Mouse (Mus musculus) lung, postnatal 0 days (tissue): Measurements from ENCODE around the gene Prkcd.

Experiments used
- CTCF ChIP-seq: IDR thresholded peaks from 2 replicates; pipeline ENCODE4 v1.5.1; 2016; ENCODE audit warnings: antibody characterized with exemption, mild to moderate bottlenecking
- EP300 ChIP-seq: IDR thresholded peaks from 2 replicates; pipeline ENCODE4 v1.6.1; 2016; ENCODE audit warnings: antibody characterized with exemption, mild to moderate bottlenecking, control low read depth

GRCm38 (mm10) chr14:30649745-30650144 lies 23.7 kb upstream of the Prkcd start:
- no peak for TF ChIP-seq EP300
- TF ChIP-seq CTCF: no peak
